Mouse (Mus musculus) cerebellum, adult (tissue): ENCODE results near the gene Uncx.

Experiments
- ATAC-seq: cut with Nextera tagmentation; 2 replicates; pipeline ENCODE4 v1.9.2; 2017; ENCODE audit warnings: mild to moderate bottlenecking, moderate library complexity, mixed read lengths; ENCODE audit not compliant: insufficient number of reproducible peaks, low FRiP score, low TSS enrichment

The Uncx gene

GRCm38 (mm10) chr5:139542043-139542365 is 1.3 kb upstream of the Uncx start:
- no peak for ATAC-seq

DNA sequence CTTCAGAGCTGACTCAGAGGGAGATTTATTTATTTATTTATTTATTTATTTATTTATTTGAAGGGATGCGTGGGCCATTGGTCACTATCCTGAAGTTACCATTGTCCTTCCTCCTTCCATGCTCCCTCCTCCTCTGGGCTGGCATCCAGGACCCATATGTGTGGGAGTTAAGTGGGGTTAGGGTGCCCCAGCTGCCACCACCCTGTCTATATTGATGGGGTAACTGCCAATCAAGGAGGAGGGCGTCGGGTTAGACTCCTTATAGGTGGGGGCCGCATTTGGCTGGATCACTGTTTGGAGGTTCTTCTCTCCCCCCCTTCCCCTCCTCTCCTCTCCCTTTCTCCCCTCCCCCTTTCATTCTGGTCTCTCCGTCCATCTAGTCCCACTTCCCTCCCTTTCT is 738 bp upstream of the Uncx start:
- ATAC-seq, result no peak

DNA sequence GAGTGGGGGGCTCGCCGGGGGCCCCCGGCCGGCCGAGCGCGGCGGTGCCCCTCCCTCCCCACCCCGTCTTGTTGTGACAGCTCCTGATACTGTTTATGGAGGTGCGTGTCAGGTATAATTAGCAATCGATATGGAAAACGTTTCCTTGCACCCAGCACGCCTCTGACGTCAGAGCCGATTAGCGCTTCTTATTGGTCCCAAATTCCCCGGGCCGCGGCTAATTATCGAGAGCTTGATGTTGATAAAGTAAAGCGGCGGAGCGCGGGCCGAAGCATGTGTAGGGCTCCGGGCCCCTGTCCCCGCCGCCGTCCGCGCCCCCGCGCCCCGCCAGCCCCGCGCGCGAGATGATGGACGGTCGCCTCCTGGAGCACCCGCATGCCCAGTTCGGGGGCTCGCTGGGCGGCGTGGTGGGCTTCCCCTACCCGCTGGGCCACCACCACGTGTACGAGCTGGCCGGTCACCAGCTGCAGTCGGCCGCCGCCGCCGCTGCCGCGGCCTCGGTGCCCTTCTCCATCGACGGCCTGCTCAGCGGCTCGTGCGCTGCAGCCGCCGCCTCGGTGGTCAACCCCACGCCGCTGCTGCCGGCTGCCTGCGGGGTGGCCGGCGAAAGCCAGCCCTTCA is 466 bp downstream of the Uncx start:
- peak; percentile 60; the same call in 1 of the 2 replicates for ATAC-seq

- no peak for ATAC-seq
These were observed 1.2 kb downstream of the Uncx start for GRCm38 (mm10) chr5:139544271-139545135.

DNA sequence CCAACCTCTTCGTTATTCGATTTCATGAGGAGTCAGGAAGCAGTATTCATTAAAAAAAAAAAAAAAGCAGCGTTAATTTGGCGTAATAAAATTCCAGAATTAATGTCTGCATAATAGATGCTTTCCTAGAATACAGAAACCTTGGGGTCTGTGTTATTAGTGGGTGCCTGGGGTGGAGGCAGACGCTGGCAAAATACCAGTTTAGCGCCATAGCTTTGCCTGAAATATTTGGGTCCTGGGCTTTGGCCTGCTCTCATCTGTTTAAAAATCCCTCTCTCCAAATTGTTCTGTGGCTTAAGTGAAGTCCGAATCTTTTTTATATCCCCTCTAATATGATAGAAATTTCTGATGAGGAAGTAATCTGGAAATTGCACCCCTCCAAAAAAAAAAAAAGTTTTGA is 1.9 kb downstream of the Uncx start:
- ATAC-seq, result no peak

GRCm38 (mm10) chr5:139545673-139546335 is 2.5 kb downstream of the Uncx start:
- ATAC-seq, result no peak

DNA sequence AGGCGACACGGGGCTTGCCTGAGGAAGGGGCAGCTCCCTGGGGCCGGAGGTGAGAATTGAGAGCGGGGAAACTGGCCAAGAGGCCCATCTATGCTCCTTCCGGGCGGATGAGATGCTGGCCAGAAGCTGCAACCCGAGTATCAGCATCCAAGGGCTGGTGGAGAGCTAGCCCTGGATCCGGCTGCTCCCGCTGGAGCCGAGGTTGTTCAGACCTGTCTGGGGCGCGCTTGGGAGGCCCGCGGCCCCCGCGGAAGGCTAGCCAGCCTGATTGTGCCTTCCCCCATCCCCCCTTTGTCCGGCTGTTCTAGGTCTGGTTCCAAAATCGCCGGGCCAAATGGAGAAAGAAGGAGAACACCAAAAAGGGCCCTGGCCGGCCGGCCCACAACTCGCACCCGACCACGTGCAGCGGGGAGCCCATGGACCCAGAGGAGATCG is 3.1 kb downstream of the Uncx start:
- no peak for ATAC-seq

DNA sequence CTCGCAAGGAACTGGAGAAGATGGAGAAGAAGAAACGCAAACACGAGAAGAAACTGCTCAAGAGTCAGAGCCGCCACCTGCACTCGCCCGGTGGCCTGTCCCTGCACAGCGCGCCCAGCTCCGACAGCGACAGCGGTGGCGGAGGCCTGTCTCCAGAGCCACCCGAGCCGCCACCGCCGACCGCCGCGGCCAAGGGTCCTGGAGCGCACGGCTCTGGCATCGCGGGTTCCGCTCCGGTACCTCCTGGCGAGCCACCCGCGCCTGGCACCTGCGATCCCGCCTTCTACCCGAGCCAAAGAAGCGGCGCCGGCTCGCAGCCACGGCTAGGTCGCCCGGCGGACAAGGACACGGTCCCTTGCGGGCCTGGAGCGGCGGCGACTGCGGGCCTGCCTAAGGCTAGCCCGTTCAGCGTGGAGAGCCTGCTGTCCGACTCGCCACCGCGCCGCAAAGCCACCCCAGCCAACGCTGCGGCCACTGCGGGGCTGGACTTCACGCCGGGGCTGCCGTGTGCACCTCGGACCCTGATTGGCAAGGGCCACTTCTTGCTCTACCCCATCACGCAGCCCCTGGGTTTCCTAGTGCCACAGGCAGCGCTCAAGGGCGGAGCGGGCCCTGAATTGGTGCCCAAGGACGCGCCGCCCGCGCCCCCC is 3.6 kb downstream of the Uncx start:
- ATAC-seq, result no peak

DNA sequence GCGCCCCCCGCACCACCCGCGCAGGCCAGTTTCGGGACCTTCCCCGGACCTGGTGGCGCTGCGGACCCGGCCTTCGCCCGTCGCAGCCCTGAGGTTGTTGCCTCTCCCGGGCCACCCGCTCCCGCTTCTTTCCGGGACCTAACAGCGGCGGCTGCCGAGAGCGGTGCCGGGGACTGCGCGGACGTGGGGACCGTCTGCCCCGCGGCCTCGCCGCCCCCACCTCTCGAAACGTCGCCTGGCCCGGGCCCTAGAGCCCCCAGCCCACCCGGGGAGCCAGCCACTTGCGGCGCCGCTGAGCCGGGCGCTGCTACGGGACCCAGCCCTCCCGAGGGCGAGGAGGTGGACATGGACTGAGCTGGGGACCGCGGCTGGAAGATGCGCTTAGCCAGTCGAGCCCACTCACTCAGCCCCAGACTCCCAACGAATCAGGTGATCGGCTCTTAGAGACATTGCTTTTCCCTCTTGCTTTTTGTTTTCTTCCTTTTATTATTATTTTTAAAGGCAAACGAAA is 4.2 kb downstream of the Uncx start:
- ATAC-seq, result no peak

DNA sequence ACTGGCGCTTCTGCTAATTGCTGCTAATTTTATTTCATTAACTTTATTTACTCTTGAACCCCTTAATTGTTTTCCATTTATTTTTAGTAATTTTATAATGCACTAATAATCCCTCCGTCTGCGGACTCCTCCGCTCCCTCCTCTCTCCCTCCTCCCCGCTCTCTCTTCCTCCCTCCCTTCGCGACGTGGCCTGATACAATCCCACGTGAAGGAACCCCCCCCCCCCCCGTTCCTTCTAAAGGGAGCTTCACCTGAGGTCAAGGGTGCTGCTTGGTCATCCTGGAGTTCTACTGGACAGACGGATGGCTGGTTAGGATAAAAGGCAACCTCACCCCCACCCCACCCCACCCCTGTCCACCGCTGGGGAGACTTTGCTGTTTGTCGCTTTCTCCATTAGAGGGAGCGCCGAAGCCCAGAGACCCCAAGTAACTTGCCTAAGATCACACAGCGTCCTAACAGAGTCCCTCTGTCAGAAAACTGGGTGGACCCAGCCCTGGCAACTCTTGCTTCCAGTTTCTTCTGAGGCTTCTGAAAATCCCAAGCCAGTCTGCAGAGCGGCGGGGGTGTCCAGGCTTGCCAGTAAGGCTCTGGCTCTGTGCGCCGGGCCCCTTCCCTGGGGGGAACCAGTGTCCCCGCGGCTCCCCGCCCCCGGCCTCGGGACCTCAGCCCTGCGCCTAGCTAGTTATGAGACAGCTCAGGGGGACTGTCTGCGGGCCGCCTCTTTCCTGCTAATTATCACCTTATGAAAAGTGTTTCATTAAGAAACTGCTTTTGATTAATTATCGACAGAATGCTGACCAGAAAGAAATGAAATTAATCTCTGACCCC is 10.4 kb downstream of the Uncx start:
- no peak for ATAC-seq

DNA sequence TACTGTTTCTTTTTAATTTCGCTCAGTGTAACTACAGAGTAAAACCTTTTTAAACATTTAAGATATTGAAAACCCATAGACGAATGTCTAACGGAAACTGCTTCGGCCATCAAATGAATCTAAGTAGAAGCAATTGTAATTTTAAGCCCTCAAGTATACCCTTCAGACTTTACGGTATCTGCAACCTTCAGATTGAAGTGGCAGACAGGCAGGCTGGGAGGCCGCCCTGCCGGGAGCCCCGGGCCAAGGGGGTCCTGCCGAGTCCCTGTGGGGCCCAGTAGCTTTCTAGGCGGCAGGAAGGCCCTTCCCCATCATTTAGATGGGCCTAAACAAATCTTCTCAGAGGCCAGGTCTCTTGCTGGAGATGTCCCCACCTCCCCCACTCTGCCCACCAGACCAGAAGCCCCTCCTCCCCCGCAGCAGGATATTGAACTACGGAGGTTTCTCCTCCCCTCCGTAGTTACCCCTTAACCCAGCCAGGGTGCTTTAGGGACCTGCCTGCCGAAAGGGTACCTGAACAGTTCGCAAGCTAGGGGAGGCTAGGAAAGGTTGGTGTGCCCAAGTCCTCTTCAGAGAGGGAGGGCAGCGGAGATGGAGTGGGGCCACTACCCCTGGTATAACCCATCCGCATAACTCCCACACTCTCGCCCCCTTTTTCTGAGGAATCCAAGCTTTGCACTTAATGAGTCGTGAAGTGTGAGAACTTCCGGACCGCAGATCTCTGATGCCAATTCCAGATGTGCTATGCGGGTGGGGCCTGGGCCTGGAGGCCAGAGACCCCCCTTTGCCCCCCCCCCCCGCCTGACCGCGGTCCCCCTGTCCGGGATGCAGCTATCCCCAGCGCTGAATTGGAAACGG is 11.4 kb downstream of the Uncx start:
- no peak for ATAC-seq

DNA sequence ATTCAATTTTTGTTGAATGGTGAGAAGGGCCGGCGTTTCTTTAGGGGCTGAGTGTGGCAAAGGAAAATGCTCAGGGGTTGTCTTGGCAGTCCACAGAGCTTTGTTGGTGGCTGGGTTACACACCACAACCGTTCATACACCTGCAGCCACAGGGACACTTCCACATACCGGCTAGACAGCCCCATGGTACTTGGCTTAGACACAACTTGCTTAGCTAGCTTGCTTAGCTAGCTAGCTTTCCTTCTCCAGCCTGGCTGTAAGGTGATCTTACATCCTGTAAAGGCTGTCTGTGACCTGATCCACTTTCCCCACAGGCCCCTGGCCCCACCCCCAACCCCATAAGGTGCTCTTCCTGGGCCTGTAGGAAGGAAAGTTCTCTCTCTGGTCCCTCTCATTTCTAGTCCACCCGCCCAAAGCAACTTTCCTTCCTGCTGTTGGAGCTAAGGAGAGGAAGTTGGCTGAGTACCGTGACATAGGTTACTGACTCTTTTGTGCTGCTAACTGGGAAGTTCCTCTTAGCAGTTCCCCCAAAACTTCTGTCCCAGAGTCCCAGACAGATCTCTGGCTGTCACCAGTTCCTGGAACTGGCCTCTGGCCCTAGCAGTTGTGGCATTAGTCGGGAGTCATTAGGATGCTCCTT is 12.3 kb downstream of the Uncx start:
- no peak for ATAC-seq

GRCm38 (mm10) chr5:139556116-139556678 is 12.9 kb downstream of the Uncx start:
- no peak for ATAC-seq

GRCm38 (mm10) chr5:139557079-139557478 is 13.8 kb downstream of the Uncx start:
- ATAC-seq, result no peak

GRCm38 (mm10) chr5:139557531-139558467 is 14.5 kb downstream of the Uncx start:
- ATAC-seq, result no peak

DNA sequence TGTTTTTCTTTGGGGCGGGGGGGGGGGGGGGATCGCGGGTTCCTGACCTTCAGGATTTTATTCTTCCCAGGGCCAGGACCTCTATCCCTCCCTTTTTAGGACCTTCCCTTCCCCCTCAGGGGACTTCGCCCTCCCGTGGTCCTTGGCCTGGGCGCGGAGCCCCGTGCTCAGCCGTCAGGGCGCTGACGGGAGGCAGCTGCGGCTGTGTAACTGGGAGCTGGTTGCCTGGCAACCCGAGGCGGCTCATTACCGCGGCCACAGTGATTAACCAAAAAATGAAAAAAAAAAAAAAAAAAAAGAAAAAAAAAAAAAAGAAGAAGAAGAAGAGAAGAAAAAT is 15.1 kb downstream of the Uncx start:
- no peak for ATAC-seq

DNA sequence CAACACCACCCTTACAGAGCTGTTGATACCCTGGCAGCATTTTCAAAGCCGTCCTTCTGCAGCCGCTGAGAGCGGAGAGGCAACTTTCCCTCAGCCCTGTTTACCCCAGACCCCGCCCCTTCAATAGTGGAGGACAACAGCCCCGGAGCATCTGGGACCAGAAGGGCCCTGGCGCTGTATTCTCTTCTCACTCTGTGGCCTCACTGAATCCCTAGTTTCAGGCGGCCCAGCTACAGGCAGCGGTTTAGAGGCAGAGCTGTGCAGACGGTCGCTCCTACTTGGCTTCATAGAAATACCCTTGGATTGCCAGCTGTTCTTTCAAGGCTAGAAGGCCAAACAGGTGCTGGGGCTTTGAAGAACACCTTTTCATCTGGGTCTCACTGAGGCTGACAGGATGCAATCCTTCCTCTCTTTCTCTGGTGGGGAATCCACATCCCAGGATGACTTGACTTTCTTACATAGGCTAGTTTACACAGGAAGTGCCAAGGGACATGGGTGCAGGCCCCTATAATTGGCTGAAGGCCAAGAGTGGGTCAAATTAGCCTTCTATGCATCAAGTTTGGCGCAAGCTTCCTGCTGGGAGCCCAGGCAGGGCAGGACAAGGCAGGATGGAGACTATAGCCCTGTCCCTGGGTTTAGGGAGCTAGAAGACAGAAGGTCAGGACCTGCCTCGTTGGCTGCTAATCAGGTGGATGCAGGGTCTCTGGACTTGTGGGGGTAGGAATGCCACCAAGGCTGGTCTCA is 15.8 kb downstream of the Uncx start:
- ATAC-seq, result no peak
